10 mouse cellular contexts compared by ENCODE assay signal in genomic region chr6:40303379-40303778, GRCm38 (mm10). TPM values are rescaled to one million over a fixed set of nuclear protein-coding genes. Genes with fewer than 3 reads are reported as not detected.
DNase-seq lines count a peak whose midpoint lies in the region; ATAC-seq lines count a peak whose summit lies in the region.
"Had no signal": no experiment of that assay in that cellular context is flagged by ENCODE, and none has a peak within 500 bp of the region (broad histone marks: within the 10 kb centered on the region; RNA-seq: fewer than 3 reads in every experiment).

No protein-coding gene starts in this region.

- WGBS in kidney, embryonic 15.5 days, result 13% methylated on average over 6 of the region's 6 CpGs
- WGBS in embryonic facial prominence, embryonic 11.5 days, result 16% methylated on average over 6 of the region's 6 CpGs
- WGBS in hindbrain, embryonic 15.5 days, result 22% methylated on average over 6 of the region's 6 CpGs
- 16% methylated on average over 6 of the region's 6 CpGs for WGBS in neural tube, embryonic 15.5 days

- H3K36me3 ChIP-seq in kidney, embryonic 15.5 days, result no peaks in the 10 kb centered on the region
- no peaks in the 10 kb centered on the region for H3K36me3 ChIP-seq in embryonic facial prominence, embryonic 11.5 days (replicated peaks; ENCODE audit: control insufficient read depth, insufficient read depth, low read depth, low read length)
- no peaks in the 10 kb centered on the region for H3K36me3 ChIP-seq in hindbrain, embryonic 15.5 days
- H3K36me3 ChIP-seq in neural tube, embryonic 15.5 days, result no peaks in the 10 kb centered on the region
- H3K36me3 ChIP-seq: limb, embryonic 12.5 days; stomach, embryonic 15.5 days had no signal

- no peak for ATAC-seq in kidney, embryonic 15.5 days (replicated peaks; ENCODE audit: low FRiP score)
- ATAC-seq in embryonic facial prominence, embryonic 11.5 days (replicated peaks; ENCODE audit: insufficient number of reproducible peaks, low FRiP score, low TSS enrichment, low read depth), result no peak
- peak; percentile 81 for ATAC-seq in hindbrain, embryonic 15.5 days (ENCODE audit: low FRiP score, low read depth)
- peak; percentile 76 for ATAC-seq in neural tube, embryonic 15.5 days (ENCODE audit: low FRiP score)

- peak; percentile 28 for DNase-seq in kidney, adult 11 months
- peak; percentile 67 for DNase-seq in adrenal gland, postnatal 10 days
- DNase-seq in embryonic facial prominence, embryonic 11.5 days (ENCODE audit: low spot score), result peak; percentile 63
- peak; percentile 73 to 81 for DNase-seq in left cerebral cortex, postnatal 10 days (ENCODE audit: extremely low spot score in 1 of 2, low spot score in 2 of 2)
- DNase-seq in yolk sac, embryonic 10.5 days (ENCODE audit: low spot score), result no peak

- H3K27ac ChIP-seq in kidney, embryonic 15.5 days, result no peak overlapping the region
- no peak overlapping the region for H3K27ac ChIP-seq in embryonic facial prominence, embryonic 11.5 days (replicated peaks; ENCODE audit: low read depth, low read length)
- no peak overlapping the region for H3K27ac ChIP-seq in hindbrain, embryonic 15.5 days (replicated peaks)
- no peak overlapping the region for H3K27ac ChIP-seq in neural tube, embryonic 15.5 days (replicated peaks)
- H3K27ac ChIP-seq: limb, embryonic 12.5 days; stomach, embryonic 15.5 days had no signal

- H3K4me2 ChIP-seq in kidney, embryonic 15.5 days, result no peak overlapping the region
- no peak overlapping the region for H3K4me2 ChIP-seq in embryonic facial prominence, embryonic 11.5 days (ENCODE audit: low read depth, low read length)
- no peak overlapping the region for H3K4me2 ChIP-seq in hindbrain, embryonic 15.5 days
- H3K4me2 ChIP-seq in neural tube, embryonic 15.5 days, result no peak overlapping the region
- H3K4me2 ChIP-seq: limb, embryonic 12.5 days; stomach, embryonic 15.5 days had no signal

- intact Hi-C loops in left cerebral cortex, postnatal 10 days (cut with DNase I), result loop anchor here (5.0 kb wide), 2 partner anchors 71 to 431 kb away; partner anchors contain the start of gene Tmem178b

- H3K9me3 ChIP-seq in kidney, embryonic 15.5 days (replicated peaks), result no peaks in the 10 kb centered on the region
- no peaks in the 10 kb centered on the region for H3K9me3 ChIP-seq in embryonic facial prominence, embryonic 11.5 days (replicated peaks; ENCODE audit: control insufficient read depth, low read length)
- H3K9me3 ChIP-seq in hindbrain, embryonic 15.5 days, result no peaks in the 10 kb centered on the region
- no peaks in the 10 kb centered on the region for H3K9me3 ChIP-seq in neural tube, embryonic 15.5 days (replicated peaks)
- H3K9me3 ChIP-seq: limb, embryonic 12.5 days; stomach, embryonic 15.5 days had no signal

- H3K9ac ChIP-seq in kidney, embryonic 15.5 days, result no peak overlapping the region
- H3K9ac ChIP-seq in embryonic facial prominence, embryonic 11.5 days (replicated peaks; ENCODE audit: low read length), result no peak overlapping the region
- H3K9ac ChIP-seq in hindbrain, embryonic 15.5 days, result no peak overlapping the region
- no peak overlapping the region for H3K9ac ChIP-seq in neural tube, embryonic 15.5 days (replicated peaks)
- H3K9ac ChIP-seq: limb, embryonic 12.5 days; stomach, embryonic 15.5 days had no signal

- H3K4me3 ChIP-seq in kidney, embryonic 15.5 days (replicated peaks), result no peak overlapping the region
- no peak overlapping the region for H3K4me3 ChIP-seq in embryonic facial prominence, embryonic 11.5 days (ENCODE audit: low read depth, low read length)
- no peak overlapping the region for H3K4me3 ChIP-seq in hindbrain, embryonic 15.5 days
- no peak overlapping the region for H3K4me3 ChIP-seq in neural tube, embryonic 15.5 days (replicated peaks)
- H3K4me3 ChIP-seq: limb, embryonic 12.5 days; stomach, embryonic 15.5 days had no signal

- H3K27me3 ChIP-seq in kidney, embryonic 15.5 days, result no peaks in the 10 kb centered on the region
- H3K27me3 ChIP-seq in embryonic facial prominence, embryonic 11.5 days (ENCODE audit: control insufficient read depth, insufficient read depth, low read length), result no peaks in the 10 kb centered on the region
- no peaks in the 10 kb centered on the region for H3K27me3 ChIP-seq in hindbrain, embryonic 15.5 days
- H3K27me3 ChIP-seq in neural tube, embryonic 15.5 days (replicated peaks), result no peaks in the 10 kb centered on the region
- H3K27me3 ChIP-seq: limb, embryonic 12.5 days; stomach, embryonic 15.5 days had no signal

- H3K4me1 ChIP-seq in kidney, embryonic 15.5 days, result no peaks in the 10 kb centered on the region
- no peaks in the 10 kb centered on the region for H3K4me1 ChIP-seq in embryonic facial prominence, embryonic 11.5 days (ENCODE audit: control insufficient read depth, insufficient read depth, low read length)
- no peaks in the 10 kb centered on the region for H3K4me1 ChIP-seq in hindbrain, embryonic 15.5 days (replicated peaks)
- H3K4me1 ChIP-seq in neural tube, embryonic 15.5 days, result 0 out of 2 replicates have a peak, but pooled peaks cover 3% of the 10 kb centered on the region
- H3K4me1 ChIP-seq: limb, embryonic 12.5 days; stomach, embryonic 15.5 days had no signal

RNA-seq across cellular contexts. Expression of gene Agk, which starts 21.6 kb away (rescaled TPM):
- 44.8 and 46.8 TPM in 2 replicates for polyA plus RNA-seq in kidney, embryonic 15.5 days (2015; fragmentation: Nextera tagmentation; extraction: Ambion mirVana)
- 10 to 100 TPM; 32.3 to 39.3 TPM for total RNA-seq in adrenal gland, postnatal 10 days (2021)
- 49.9 and 50.1 TPM in 2 replicates for polyA plus RNA-seq in embryonic facial prominence, embryonic 11.5 days (2014; fragmentation: Nextera tagmentation; extraction: Ambion mirVana)
- 57.2 and 57.3 TPM in 2 replicates for polyA plus RNA-seq in hindbrain, embryonic 15.5 days (2015; fragmentation: Nextera tagmentation; extraction: Ambion mirVana)
- 10 to 100 TPM; 60.6 to 62.3 TPM for total RNA-seq in left cerebral cortex, postnatal 10 days (2021)
- polyA plus RNA-seq in neural tube, embryonic 15.5 days (2015; fragmentation: Nextera tagmentation; extraction: Ambion mirVana), result 59.8 and 60.4 TPM in 2 replicates

Comparison
In these comparisons a context has a peak if more than half of its experiments do, and no peak if none do; other contexts are left out.
1. ATAC-seq: peak in hindbrain, embryonic 15.5 days (single experiment) and neural tube, embryonic 15.5 days (single experiment); none in kidney, embryonic 15.5 days (single experiment) and embryonic facial prominence, embryonic 11.5 days (single experiment).